In the genomic region with DNA sequence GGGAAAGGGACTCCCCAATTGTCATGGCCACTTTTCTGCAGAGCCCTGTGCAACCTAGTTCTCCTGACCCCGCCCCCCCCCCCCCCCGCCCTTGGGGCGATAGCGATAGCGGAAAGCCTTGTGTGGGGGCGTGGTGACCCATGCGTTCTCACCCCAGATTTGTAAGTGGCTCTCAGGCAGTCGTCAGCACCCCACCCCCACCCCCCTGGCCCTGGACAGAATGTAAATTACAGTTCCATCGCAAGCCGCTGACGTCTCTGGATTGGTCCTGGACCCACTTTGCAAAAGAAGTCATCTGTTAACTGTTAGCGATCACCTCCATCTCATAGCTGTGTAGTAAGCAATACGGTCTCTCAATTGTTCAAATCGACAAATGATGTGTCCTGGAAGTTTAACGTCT, we compare ENCODE assay signal across 13 mouse cellular contexts. TPM values are rescaled to one million over a fixed set of nuclear protein-coding genes. Genes with fewer than 3 reads are reported as not detected.
A peak's percentile ranks its signal among the peaks of the same experiment; 100 is the strongest.
DNase-seq lines count a peak whose midpoint lies in the region; ATAC-seq and TF ChIP-seq lines count a peak whose summit lies in the region.
"Had no signal": no experiment of that assay in that cellular context is flagged by ENCODE, and none has a peak within 500 bp of the region (broad histone marks: within the 10 kb centered on the region; RNA-seq: fewer than 3 reads in every experiment).

No protein-coding gene starts in this region.

- TF ChIP-seq EP300 in heart, adult 2 months (IDR thresholded peaks at IDR 0.05; ENCODE audit: insufficient read depth, low read depth, low read length), result no peak

- peaks cover 9 to 10% of the 10 kb centered on the region in 2 experiments; a peak in 3 of 4 replicates for H3K4me1 ChIP-seq in heart, embryonic 14.5 days (ENCODE audit: control insufficient read depth in 2 of 2, insufficient read depth in 2 of 2, low read length in 2 of 2)
- H3K4me1 ChIP-seq in heart, adult 2 months (ENCODE audit: control insufficient read depth, insufficient read depth, low read length), result no peaks in the 10 kb centered on the region
- peaks cover 8% of the 10 kb centered on the region; the same call in 1 of the 2 replicates for H3K4me1 ChIP-seq in midbrain, embryonic 16.5 days (ENCODE audit: control insufficient read depth, insufficient read depth, low read length)
- peaks cover 8% of the 10 kb centered on the region for H3K4me1 ChIP-seq in midbrain, embryonic 13.5 days (replicated peaks)
- H3K4me1 ChIP-seq in limb, embryonic 13.5 days, result peaks cover 3% of the 10 kb centered on the region; the same call in 1 of the 2 replicates
- H3K4me1 ChIP-seq in forebrain, postnatal 0 days (ENCODE audit: insufficient read depth), result peaks cover 4% of the 10 kb centered on the region; the same call in 1 of the 2 replicates

- H3K36me3 ChIP-seq in heart, embryonic 14.5 days (ENCODE audit: control insufficient read depth, insufficient read depth, low read length), result no peaks in the 10 kb centered on the region
- H3K36me3 ChIP-seq in heart, adult 2 months (ENCODE audit: control insufficient read depth, insufficient read depth, low read length), result no peaks in the 10 kb centered on the region
- no peaks in the 10 kb centered on the region for H3K36me3 ChIP-seq in midbrain, embryonic 16.5 days (ENCODE audit: control insufficient read depth, insufficient read depth, low read length)
- no peaks in the 10 kb centered on the region for H3K36me3 ChIP-seq in midbrain, embryonic 13.5 days
- no peaks in the 10 kb centered on the region for H3K36me3 ChIP-seq in limb, embryonic 13.5 days
- H3K36me3 ChIP-seq in forebrain, postnatal 0 days (ENCODE audit: insufficient read depth), result no peaks in the 10 kb centered on the region

- TF ChIP-seq POLR2A in heart, adult 2 months (IDR thresholded peaks at IDR 0.05; ENCODE audit: insufficient read depth, low read depth, low read length), result no peak

- no peak overlapping the region for H3K4me3 ChIP-seq in heart, embryonic 14.5 days (ENCODE audit: control insufficient read depth in 1 of 2, insufficient read depth in 1 of 2, low read depth in 1 of 2, low read length in 2 of 2)
- H3K4me3 ChIP-seq in heart, adult 2 months, result no peak overlapping the region
- no peak overlapping the region for H3K4me3 ChIP-seq in midbrain, embryonic 16.5 days (ENCODE audit: low read depth, low read length)
- no peak overlapping the region for H3K4me3 ChIP-seq in midbrain, embryonic 13.5 days (replicated peaks)
- peak overlapping the region; percentile 15 for H3K4me3 ChIP-seq in limb, embryonic 13.5 days
- no peak overlapping the region for H3K4me3 ChIP-seq in forebrain, postnatal 0 days (ENCODE audit: low read depth, low read length)

- no peak for TF ChIP-seq CTCF in heart, adult 2 months (IDR thresholded peaks at IDR 0.05)
- no peak for TF ChIP-seq CTCF in forebrain, postnatal 0 days (IDR thresholded peaks at IDR 0.05; ENCODE audit: low read depth)

- no peak overlapping the region for H3K9ac ChIP-seq in heart, embryonic 14.5 days (ENCODE audit: low read length)
- no peak overlapping the region for H3K9ac ChIP-seq in heart, adult 2 months (ENCODE audit: low read depth, low read length)
- H3K9ac ChIP-seq in midbrain, embryonic 16.5 days (ENCODE audit: low read depth, low read length), result no peak overlapping the region
- no peak overlapping the region for H3K9ac ChIP-seq in midbrain, embryonic 13.5 days (replicated peaks)
- no peak overlapping the region for H3K9ac ChIP-seq in limb, embryonic 13.5 days
- no peak overlapping the region for H3K9ac ChIP-seq in forebrain, postnatal 0 days

- intact Hi-C loops in heart, adult 2 months (cut with DNase I), result no loop called here

- ATAC-seq in heart, embryonic 14.5 days (ENCODE audit: insufficient number of reproducible peaks, insufficient read depth, low FRiP score, low read depth), result no peak
- ATAC-seq in midbrain, embryonic 16.5 days, result no peak
- ATAC-seq in midbrain, embryonic 13.5 days, result no peak
- no peak for ATAC-seq in limb, embryonic 13.5 days (ENCODE audit: low FRiP score, low read depth)
- ATAC-seq in forebrain, postnatal 0 days, result no peak
- ATAC-seq: CD4-positive, CD25-positive, alpha-beta regulatory T cell, adult 4 months had no signal

- DNase-seq in heart, adult 2 months, result no peak
- DNase-seq in right cerebral cortex, postnatal 36 days (ENCODE audit: low spot score in 2 of 2), result no peak
- no peak for DNase-seq in Muller cell, postnatal 12 days (ENCODE audit: inconsistent ontology term)
- no peak for DNase-seq in forebrain, postnatal 0 days
- DNase-seq: cerebellum, adult 9-11 months; gastrocnemius, postnatal 36 days; kidney, postnatal 36 days; lung, postnatal 4 days had no signal

- H3K27ac ChIP-seq in heart, embryonic 14.5 days (replicated peaks in 1 of 2; ENCODE audit: control insufficient read depth in 1 of 2, insufficient read depth in 1 of 2, low read depth in 2 of 2, low read length in 2 of 2), result no peak overlapping the region
- H3K27ac ChIP-seq in heart, adult 2 months, result no peak overlapping the region
- H3K27ac ChIP-seq in midbrain, embryonic 16.5 days (ENCODE audit: low read length), result no peak overlapping the region
- no peak overlapping the region for H3K27ac ChIP-seq in midbrain, embryonic 13.5 days
- H3K27ac ChIP-seq in limb, embryonic 13.5 days, result no peak overlapping the region
- no peak overlapping the region for H3K27ac ChIP-seq in forebrain, postnatal 0 days (ENCODE audit: low read depth, low read length)

- no peaks in the 10 kb centered on the region for H3K27me3 ChIP-seq in heart, embryonic 14.5 days (ENCODE audit: control insufficient read depth, insufficient read depth, low read length)
- no peaks in the 10 kb centered on the region; the same call in 1 of the 2 replicates for H3K27me3 ChIP-seq in heart, adult 2 months (ENCODE audit: control insufficient read depth, insufficient read depth, low read length)
- H3K27me3 ChIP-seq in midbrain, embryonic 16.5 days (ENCODE audit: control insufficient read depth, insufficient read depth, low read depth, low read length), result no peaks in the 10 kb centered on the region
- no peaks in the 10 kb centered on the region for H3K27me3 ChIP-seq in midbrain, embryonic 13.5 days
- no peaks in the 10 kb centered on the region for H3K27me3 ChIP-seq in limb, embryonic 13.5 days
- no peaks in the 10 kb centered on the region for H3K27me3 ChIP-seq in forebrain, postnatal 0 days (ENCODE audit: insufficient read depth, low read length)

- no peaks in the 10 kb centered on the region for H3K79me2 ChIP-seq in heart, adult 2 months (replicated peaks; ENCODE audit: control insufficient read depth, insufficient read depth, low read length)

- H3K9me3 ChIP-seq in heart, embryonic 14.5 days (ENCODE audit: control insufficient read depth, low read length), result no peaks in the 10 kb centered on the region
- H3K9me3 ChIP-seq in midbrain, embryonic 16.5 days (replicated peaks; ENCODE audit: control insufficient read depth, low read length, poor library complexity, severe bottlenecking), result no peaks in the 10 kb centered on the region
- no peaks in the 10 kb centered on the region for H3K9me3 ChIP-seq in midbrain, embryonic 13.5 days
- no peaks in the 10 kb centered on the region for H3K9me3 ChIP-seq in limb, embryonic 13.5 days
- no peaks in the 10 kb centered on the region for H3K9me3 ChIP-seq in forebrain, postnatal 0 days (ENCODE audit: low read length)

- peak overlapping the region; percentile 55 for H3K4me2 ChIP-seq in heart, embryonic 14.5 days (ENCODE audit: low read length)
- peak overlapping the region; percentile 25 for H3K4me2 ChIP-seq in midbrain, embryonic 16.5 days (ENCODE audit: low read length)
- no peak overlapping the region for H3K4me2 ChIP-seq in midbrain, embryonic 13.5 days (replicated peaks)
- peak overlapping the region; percentile 52 for H3K4me2 ChIP-seq in limb, embryonic 13.5 days (replicated peaks)
- no peak overlapping the region for H3K4me2 ChIP-seq in forebrain, postnatal 0 days (ENCODE audit: low read depth)

- 18% methylated on average over 15 of the region's 15 CpGs for WGBS in heart, embryonic 14.5 days
- 34% methylated on average over 15 of the region's 15 CpGs for WGBS in heart, adult 2 months
- WGBS in midbrain, embryonic 16.5 days, result 52% methylated on average over 9 of the region's 15 CpGs
- 38% methylated on average over 13 of the region's 15 CpGs for WGBS in midbrain, embryonic 13.5 days
- 24% methylated on average over 14 of the region's 15 CpGs for WGBS in limb, embryonic 13.5 days
- WGBS in forebrain, postnatal 0 days, result 32% methylated on average over 14 of the region's 15 CpGs

RNA-seq across cellular contexts. Expression of a gene that starts 4.7 kb away (rescaled TPM):
- polyA plus RNA-seq in heart, embryonic 14.5 days (2014; fragmentation: Nextera tagmentation; extraction: Ambion mirVana), result 72.8 and 80.8 TPM in 2 replicates
- total RNA-seq in heart, adult 2 months (2021), result 10 to 100 TPM; 11.8 to 12.8 TPM
- polyA plus RNA-seq in heart, adult 2 months (2012; rRNA removed), result 12.7 and 14.2 TPM in 2 replicates
- 120 and 142 TPM in 2 replicates for polyA plus RNA-seq in midbrain, embryonic 16.5 days (2015; fragmentation: Nextera tagmentation; extraction: Ambion mirVana)
- polyA plus RNA-seq in midbrain, embryonic 13.5 days (2015; fragmentation: Nextera tagmentation; extraction: Ambion mirVana), result 156 and 159 TPM in 2 replicates
- polyA plus RNA-seq in limb, embryonic 13.5 days (2015; fragmentation: Nextera tagmentation; extraction: Ambion mirVana), result 94.5 and 95.9 TPM in 2 replicates
- 52.7 and 73.3 TPM in 2 replicates for total RNA-seq in forebrain, postnatal 0 days (2014; rRNA removed)
- 67.0 and 90.2 TPM in 2 replicates for polyA plus RNA-seq in forebrain, postnatal 0 days (2015; fragmentation: Nextera tagmentation; extraction: Ambion mirVana)

RNA-seq across cellular contexts. Expression of a gene that starts 52.2 kb away (rescaled TPM):
- 191 TPM in 2 replicates for polyA plus RNA-seq in heart, embryonic 14.5 days (2014; fragmentation: Nextera tagmentation; extraction: Ambion mirVana)
- total RNA-seq in heart, adult 2 months (2021), result 100 to 1,000 TPM; 149 to 209 TPM
- 59.3 and 109 TPM in 2 replicates for polyA plus RNA-seq in heart, adult 2 months (2012; rRNA removed)
- polyA plus RNA-seq in midbrain, embryonic 16.5 days (2015; fragmentation: Nextera tagmentation; extraction: Ambion mirVana), result 111 and 127 TPM in 2 replicates
- 149 and 152 TPM in 2 replicates for polyA plus RNA-seq in midbrain, embryonic 13.5 days (2015; fragmentation: Nextera tagmentation; extraction: Ambion mirVana)
- polyA plus RNA-seq in limb, embryonic 13.5 days (2015; fragmentation: Nextera tagmentation; extraction: Ambion mirVana), result 157 and 165 TPM in 2 replicates
- 80.9 and 107 TPM in 2 replicates for total RNA-seq in forebrain, postnatal 0 days (2014; rRNA removed)
- polyA plus RNA-seq in forebrain, postnatal 0 days (2015; fragmentation: Nextera tagmentation; extraction: Ambion mirVana), result 69.8 and 78.4 TPM in 2 replicates

Comparison
In these comparisons a context has a peak if more than half of its experiments do, and no peak if none do; other contexts are left out.
1. H3K4me2 ChIP-seq: peak in heart, embryonic 14.5 days (single experiment), midbrain, embryonic 16.5 days (single experiment) and limb, embryonic 13.5 days (single experiment); none in midbrain, embryonic 13.5 days (single experiment) and forebrain, postnatal 0 days (single experiment).